Mouse (Mus musculus) Muller cell, postnatal 12 days (primary cell): Measurements from ENCODE around the gene Cfap97d1.
A peak's percentile ranks its signal among the peaks of the same experiment; 100 is the strongest.
"Not testable (repeated sequence)": the region's sequence is repeated elsewhere in the genome, so short reads cannot be mapped to it uniquely, and the experiment has no call there.

Source experiments
- DNase-seq: peaks from one replicate; pipeline ENCODE4 v3.0.0-alpha.2; 2015; ENCODE audit errors: inconsistent ontology term

The Cfap97d1 gene

DNA sequence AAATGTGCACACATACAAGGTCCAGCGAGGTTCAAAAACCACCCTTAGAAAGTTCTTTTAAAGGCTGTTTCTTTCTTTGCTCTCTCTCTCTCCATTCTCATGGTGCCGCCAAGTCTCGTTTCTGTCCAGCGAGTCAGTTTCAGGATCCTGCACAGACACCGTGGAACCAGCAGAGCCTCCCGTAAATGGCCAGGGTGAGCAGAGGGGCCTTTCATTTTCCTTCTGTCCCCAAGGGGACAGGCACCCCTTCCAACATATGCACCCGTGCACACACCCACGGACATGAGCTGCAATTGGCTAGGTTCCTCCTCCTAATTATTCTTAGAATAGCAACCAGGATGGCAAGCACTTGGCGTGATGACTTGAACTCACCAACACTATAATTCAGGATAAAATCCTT, 10.6 kb upstream of the Cfap97d1 start:
- no peak for DNase-seq

DNA sequence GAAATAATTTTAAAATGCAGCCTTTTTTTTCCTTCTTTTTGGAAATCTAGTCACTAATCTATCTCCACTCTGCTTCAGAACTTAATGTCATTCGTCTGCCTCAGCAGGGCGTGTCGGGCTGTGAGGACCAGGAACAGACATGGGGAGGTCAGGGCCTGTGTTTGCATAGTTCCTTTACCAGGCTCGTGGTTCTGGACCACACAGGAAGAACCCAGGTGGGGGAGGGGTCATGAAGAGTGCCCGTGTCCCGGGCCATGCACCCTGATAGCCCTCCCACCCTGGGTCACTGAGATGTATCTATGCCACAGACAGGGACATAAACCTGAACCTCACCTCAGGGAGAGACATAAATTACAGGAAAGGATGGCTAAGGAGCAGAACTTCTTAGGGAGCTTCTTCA, 9.9 kb upstream of the Cfap97d1 start:
- DNase-seq = no peak

DNA sequence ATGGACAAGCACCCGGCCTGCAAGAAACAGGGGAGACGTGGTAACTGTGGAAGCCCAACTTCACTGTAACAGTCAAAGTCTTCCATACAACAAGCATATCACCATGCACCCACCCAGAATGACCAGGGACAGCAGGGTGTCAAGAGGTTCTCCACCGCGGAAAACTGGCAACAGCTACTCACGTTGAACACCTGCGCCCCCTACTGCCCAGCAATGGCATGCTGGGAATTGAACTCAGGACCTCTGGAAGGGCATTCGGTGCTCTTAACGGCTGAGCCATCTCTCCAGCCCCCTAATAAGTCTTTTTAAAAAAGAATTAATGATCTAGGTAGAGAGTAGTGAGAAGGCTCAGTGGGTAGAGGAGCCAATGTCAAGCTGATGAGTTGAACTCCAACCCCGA, 9.2 kb upstream of the Cfap97d1 start:
- no peak for DNase-seq

DNA sequence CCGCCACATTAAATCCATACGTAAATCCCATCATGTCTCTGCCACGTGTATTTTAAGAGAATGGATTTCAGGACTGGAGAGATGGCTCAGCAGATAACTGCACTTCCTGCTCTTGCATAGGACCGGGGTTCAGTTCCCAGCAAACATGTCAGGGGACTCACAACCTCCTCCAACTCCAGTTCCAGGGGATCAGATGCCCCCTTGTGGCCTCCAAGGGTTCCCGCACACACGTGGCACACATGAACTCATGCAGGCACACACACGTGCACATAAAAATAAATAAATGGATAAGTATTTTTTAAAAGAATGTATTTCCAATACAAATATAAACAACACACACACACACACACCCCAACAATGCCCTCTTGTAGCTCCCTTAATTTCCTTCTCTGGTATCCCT, 7.1 kb upstream of the Cfap97d1 start:
- DNase-seq = no peak

DNA sequence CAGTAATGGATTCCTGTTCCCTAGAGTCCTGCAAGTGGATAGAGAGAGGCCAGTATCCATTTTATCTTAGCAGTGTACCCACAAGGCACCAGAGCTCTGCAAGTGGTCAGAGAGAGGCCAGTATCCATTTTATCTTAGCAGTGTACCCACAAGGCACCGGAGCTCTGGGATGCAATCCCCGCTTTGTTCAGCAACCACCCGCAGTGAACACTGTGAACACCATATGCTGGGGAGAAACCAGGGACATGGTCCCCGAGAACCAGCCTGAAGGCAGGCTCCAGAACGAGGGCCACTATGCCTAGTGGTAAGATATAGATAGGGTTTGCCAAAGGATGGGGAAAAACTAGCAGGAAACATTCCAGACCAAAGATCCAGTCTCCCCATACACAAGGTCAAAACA, 4.9 kb upstream of the Cfap97d1 start:
- DNase-seq = no peak

DNA sequence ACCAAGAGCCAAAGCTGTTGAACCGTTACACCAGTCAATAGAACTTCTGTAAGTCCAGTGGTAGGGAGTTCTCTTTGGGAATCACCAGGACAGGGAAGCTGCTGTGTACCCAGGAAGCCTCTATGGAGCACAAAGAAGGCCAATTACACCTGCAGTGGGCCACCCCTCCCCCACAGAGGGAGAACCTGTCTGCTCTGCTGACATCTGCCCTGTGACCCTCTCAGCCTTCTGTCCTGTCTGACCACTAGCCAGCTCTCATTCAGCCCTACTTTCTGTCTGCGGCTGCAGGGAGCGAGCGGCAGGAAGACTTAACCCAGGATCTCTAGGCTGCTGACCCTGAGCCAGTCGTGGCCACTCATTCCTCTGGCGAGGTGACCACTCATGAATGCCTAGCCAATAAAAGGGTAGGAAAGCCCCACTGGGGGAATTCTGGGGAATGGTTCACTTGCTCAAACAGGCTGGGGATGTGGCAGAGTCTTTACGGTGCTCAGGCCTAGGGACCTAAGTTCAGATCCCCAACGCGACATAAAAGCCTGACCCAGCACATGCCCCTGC, 3.4 kb upstream of the Cfap97d1 start:
- DNase-seq = no peak

DNA sequence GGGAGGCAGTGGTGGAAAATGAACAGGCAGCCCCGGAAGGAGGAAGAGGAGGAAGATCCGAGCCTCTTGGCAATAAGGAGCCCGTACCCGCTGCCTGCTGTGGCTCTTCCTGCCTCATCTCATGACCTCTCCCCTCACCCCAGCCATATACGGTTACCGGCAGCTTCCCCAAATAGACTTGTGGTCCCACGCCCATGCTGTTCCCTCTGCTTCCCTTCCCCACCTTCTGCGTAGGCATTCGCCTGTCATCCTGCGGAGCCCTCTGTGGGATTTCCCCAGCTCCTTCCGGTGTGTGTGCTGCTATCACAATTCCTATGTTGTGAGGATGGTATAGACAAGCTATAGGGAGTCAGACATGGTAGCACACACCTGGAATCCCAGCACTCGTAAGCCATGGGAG, 2.2 kb upstream of the Cfap97d1 start:
- DNase-seq = no peak

DNA sequence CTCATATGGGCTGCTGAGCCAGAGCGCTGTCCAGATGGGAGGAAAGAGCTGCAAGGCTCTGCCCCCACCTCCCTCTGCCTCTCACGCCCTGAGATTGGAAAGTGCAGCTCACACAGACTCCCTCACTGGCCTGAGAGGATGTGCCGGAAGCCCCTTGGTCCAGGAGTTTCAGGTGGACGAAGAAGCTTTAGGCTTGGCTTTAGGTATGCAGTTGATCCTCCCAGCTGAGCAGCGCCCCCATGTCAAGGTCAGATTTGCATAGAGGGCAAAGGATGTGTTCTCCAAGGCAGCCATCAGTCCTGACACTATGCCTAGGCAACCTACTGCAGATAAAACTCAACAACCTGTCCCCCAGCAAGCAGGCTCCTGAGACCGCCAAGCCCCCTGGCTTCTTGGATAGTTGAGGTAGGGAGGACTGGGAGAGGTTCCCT, 1.1 kb upstream of the Cfap97d1 start:
- no peak for DNase-seq

DNA sequence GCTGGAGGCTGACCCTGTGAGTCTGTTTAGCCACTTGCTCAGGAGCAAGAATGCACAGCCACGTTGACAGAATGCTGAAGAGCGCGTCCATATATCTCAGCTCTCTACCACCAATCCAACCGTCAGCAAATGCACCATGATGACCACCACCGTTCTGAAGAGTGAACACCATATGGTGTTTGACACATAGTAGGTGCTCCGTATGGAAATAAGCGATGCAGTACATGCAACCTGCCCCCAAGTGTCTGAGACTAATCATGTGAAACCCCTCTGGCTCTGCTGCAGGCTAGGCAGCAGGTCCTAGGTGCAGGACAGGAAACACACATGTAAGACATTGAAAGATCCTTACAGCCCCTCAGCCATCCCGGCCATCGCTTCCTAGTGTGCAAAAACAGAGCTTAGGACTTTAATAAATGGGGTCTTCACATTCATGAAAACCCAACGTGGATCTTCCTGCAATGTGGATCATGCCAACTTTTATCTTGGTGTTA, 603 bp upstream of the Cfap97d1 start:
- DNase-seq = no peak

DNA sequence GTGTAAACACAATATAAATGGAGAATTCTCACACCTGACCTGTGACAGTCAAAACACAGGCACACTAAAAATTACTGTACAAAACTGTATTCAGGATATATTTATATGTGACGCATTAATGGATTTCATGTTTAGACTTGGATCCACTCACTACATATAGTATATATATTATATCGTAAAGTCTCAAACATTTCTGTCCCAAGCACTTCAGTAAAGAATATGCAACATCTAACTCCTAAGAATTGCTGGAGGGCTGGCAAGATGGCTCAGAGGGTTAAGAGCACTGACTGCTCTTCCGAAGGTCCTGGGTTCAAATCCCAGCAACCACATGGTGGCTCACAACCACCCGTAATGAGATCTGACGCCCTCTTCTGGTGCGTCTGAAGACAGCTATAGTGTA, 1.4 kb downstream of the Cfap97d1 start:
- DNase-seq = not testable (repeated sequence)

DNA sequence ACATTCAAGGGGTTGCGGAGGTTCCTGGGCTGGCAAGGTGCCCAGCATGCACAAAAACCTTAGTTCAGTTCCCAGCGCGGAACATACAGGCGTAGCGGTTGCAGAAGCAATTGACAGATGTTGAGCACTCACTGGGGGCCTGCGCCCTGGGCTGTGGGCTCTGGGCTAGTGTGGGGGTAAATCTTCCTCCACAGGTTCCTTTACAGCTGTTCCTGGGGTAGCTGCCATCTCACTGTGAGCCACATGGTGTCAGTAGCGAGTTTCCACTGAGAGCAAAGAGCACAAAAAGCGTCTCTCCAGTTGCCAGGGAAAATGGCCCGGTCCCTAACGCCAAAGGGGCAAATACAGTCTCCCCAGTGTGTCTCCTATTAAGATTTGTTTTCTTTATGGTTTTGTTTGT, 1.9 kb downstream of the Cfap97d1 start:
- DNase-seq = peak; percentile 65

DNA sequence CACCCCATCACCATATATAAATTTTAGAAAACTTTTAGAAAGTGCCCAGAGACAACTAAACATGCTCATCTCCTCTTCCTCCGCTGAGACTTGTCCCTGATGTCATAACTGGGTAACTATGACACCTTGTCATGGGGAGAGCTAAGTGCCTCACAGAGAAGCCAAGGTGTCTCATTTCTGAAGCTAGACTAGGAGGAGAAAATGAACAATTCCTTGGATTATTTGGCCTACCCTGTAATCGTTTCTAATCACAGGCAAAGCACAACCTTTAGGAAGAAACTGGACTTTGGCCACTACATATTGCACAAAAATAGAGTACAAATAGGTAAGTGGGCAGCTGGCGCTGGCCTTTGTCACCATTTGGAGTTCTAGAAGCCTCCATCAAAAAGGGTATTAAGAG, 2.8 kb downstream of the Cfap97d1 start, which contains the start of gene Dusp3:
Dusp3 (minus strand) TSS at position 101 of the 400 bp plus-strand sequence.
- DNase-seq = no peak

DNA sequence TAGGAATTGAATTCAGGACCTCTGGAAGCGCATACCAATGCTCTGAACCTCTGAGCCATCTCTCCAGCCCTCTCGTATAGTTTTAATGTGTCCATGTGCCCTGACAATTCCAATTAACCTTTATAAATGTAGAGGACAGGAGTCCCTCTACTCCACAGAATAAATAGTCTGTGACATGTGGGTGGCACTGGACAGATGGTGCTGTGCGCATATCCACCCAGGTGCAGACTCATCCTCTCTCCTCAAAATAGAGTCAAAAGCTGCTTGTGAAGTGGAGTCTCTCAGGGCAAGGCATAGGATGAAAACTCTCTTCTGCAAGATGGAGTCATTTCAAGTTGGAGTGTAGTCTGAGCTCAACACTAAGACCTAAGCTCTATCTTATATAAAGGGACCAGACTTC, 6.2 kb downstream of the Cfap97d1 start:
- DNase-seq = no peak

DNA sequence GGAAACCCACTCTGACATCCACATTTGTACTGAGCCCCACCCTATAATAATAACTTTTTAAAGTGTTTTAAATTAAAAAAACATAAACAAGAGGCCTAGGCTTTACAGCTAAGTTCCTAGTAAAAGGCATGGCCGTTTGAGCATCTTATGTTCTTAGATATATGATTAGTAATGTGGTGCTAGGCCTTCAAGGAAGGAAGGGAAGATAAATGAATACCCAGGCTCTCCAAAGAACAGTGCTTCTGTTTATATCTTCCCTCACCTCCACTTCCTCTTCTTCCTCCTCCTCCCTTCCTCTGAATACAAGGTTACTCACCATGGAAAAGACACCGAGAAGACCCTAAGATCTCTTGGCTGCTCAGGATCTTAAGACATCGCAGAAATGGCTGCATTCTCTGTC, 7.7 kb downstream of the Cfap97d1 start:
- no peak for DNase-seq

DNA sequence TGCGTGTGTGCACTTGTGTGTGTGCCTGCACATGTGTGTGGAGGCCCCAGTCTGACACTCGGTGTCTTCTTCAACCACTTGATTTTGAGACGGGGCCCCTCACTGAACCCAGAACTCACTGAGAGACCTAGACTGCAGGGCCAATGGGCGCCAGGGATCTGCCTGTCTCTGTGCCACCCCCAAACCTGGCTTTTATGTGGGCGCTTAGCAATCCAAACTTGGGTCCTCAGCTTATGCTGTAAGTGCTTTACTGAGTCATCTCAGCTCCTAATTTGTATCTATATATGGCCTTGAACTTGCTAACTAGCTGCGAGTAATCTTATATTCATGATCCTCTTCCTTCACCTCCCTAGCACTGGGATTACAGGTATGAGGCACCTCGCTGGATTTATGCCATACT, 8.3 kb downstream of the Cfap97d1 start:
- no peak for DNase-seq

DNA sequence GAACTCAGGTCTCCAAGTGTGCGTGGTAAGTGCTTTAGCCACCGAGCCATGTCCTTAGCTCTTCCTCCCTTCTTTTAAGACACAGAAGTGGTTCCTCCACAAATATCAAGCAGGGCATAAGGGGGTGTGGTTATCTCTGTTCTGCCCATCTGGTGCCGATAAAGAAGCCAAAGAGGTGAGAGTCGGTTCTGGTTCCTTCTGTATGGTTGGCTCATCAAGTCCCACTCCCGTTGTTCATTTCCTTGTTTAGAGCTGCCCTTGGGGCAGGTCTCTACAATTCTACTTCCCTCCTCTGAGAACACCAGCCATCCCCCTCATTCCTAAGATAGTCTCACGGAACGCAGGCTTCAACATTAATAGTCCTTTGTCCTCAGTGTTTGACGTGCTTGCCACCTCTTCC, 10.0 kb downstream of the Cfap97d1 start:
- DNase-seq = no peak

DNA sequence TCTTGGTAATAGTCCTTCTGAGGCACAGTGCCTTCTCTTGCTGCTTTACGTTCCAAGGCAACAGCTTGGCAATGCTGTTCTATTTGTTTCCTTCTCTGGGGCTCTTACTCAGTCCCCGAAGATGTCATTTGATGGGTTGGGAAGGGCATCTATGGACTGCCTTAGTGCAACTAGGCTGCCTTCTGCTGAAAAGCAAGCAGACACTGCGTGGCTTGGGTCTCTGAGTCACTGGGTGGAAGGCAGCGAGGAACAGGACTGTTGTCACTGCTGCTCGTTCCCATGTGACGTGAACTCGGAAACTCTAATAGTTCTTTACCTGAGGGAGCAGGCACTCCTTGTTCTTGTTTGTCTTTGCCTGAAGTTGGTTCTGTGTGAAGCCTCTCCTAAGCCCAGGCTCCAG, 11.9 kb downstream of the Cfap97d1 start:
- no peak for DNase-seq

DNA sequence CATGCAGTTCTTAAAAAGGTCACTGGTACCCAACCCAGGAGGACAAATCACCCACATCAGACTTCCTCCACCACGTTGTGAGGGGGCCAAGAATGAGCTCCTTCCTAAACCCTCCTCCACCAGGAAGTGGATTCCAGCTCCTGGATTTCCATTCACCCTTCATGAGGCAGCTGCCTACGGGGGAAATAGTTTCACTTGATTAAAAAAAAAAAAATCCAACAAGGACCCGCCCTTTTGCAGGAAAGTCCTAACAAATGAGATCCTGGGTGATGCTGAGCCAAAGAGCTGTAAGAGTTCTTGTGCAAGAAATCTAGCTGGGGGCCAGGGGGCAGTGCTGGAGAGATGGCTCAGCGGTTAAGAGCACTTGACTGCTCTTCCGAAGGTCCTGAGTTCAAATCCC, 14.2 kb downstream of the Cfap97d1 start:
- peak; percentile 34 for DNase-seq

DNA sequence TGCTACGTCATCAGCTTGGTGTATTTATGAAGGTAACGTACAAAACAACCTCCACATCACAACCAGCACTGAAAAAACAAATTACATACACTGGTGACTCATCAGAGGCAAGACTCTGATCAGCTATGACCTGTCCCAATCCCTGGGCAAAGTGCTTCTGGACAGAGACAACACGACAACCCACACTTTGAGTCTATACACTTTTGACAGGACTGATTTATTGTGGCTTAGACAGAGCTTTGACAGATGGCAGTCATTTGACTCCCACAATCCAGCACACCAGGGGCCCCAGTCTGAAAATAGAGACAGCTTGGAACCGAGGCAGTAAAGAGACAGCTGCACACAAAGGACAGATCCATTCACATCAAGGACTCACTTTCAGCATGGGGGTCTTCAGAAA, 15.4 kb downstream of the Cfap97d1 start:
- no peak for DNase-seq

DNA sequence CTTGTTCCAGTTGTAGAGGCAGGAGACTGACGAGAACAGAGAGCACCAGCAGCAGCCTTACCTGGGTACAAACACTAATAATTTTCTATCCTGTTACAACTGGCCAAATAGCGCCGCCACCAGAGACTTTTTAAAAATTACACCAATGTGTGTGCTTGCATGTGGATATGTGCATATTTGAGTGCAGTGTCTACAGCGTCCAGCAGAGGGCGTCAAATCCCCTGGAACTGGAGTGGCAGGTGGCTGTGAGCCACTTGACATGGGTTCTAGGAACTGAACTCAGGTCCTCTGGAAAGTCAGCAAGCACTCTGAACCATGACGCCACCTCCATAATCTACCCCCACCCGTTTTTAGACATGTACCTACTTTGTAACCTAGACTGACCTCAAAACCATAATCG, 20.2 kb downstream of the Cfap97d1 start:
- DNase-seq = no peak

DNA sequence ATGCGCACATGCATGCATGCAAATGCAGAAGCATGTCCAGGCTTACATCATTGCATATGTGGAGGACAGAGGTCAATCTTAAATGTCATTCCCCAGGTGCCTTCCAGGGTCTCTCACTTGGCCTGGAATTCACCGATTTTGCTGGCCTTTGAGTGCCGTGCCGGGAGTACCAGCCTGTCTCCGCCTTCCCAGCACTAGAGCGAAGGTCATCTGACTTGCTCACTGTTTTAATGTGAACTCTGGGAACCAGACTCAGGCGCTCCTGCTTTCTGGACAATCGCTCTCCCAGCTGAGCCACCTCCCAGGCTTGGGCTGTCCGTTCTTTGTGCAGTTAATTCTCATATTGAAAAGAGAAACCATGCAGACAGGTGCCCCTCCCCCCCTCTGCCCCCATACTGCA, 22.2 kb downstream of the Cfap97d1 start:
- DNase-seq = no peak

DNA sequence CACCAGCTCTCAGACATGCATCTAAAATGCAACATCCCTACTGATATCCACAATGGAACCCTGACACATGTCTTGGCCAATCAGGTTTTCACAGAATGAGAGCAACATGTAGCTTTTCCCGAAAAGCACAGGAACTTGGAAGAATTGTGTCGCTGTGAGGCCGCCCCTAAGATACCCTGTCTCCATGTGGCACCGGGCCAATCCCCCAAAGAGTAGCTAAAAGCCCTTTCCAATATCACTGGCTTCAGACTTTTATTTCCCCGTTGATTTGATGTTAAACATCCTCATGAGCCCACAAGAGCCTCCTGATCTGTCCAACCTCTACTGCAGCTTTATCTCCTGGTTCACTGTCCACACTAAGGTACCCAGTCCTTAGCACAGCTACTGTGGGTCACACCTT, 22.6 kb downstream of the Cfap97d1 start:
- DNase-seq = no peak

DNA sequence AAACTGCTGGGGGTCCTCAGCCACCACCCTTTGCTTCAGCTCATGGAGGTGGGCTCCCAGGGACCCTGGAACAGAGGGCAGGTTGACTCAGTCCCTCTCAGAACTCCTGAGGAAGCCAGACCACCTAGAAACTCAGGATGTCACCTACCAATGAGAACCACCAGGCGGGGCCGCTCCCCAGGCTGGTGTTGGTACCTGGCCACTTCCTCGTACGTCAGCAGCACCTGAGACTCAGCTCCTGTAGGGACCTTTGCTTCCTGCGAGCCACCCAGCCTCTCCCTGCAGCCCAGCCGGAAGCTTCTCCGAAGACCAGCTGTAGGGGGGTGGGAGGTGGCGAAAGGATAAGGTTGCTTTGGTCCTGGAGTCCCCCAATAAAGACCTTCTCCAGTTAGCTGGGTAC, 24.3 kb downstream of the Cfap97d1 start:
- DNase-seq = no peak

DNA sequence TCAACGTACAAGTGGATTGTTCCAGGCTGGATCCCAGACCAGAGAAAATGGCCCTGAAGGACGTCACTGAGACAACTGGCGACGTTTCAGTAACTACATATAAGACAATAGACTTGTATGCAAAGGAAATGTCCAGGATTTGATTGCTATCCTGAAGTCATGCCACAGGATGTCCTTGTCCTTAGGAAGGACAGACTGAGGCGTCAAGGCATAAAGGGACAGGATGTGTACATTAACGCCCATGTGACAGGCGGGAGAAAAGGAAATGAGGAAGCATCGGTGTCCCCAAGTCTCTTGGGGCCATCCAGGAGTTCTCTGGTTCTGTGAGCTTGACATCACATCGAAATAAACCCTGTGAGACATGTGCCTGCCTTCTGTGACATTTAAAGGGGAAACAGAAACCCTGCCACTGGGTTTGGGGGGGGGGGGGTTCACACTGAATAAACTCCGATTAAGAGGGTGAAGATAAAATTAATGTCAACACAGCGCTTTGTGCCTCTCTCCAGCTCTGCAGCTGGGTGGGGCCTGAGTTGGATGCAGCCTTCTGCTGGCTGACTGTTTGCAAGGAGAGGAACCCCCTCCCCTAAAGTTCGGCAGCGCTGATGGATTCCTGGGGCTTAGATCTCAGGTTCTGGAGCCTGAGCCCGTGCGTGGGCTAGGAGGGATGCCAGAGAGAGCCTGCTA, 25.0 kb downstream of the Cfap97d1 start:
- no peak for DNase-seq
